Mouse (Mus musculus): Measurements from ENCODE around the gene Rara. TPM values are rescaled to one million over a fixed set of nuclear protein-coding genes. Genes with fewer than 3 reads are reported as not detected.
A peak's percentile ranks its signal among the peaks of the same experiment; 100 is the strongest.
"Not testable (repeated sequence)": the region's sequence is repeated elsewhere in the genome, so short reads cannot be mapped to it uniquely, and the experiment has no call there.

The Rara gene
- polyA plus RNA-seq, 1 experiment from 2014 or later: 22.4 TPM

DNA sequence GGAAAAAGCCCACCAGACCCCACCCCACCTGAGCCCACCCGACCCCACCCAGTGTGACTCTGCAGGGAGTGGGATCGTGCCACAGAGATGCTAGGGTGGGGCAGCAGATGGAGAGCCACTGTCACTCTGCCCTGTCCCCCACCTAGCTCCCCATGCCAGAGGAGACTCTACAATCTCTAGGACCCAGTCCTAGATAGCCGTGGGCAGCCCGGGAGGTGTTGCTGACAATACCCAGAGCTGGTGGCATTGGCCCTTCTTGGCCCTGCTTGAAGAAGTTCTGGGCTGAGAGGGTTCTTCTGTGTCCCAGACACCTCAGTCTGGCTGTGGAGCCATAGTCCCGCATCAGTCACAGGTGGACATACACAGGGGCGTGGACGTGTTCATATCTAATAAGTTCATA lies 57.9 kb downstream of the Rara start:
- no peak overlapping the region for H3K4me3 ChIP-seq (ENCODE audit: low read depth, low read length)
- no peak overlapping the region for H3K9ac ChIP-seq (ENCODE audit: low read depth, low read length)
- H3K4me1 ChIP-seq (replicated peaks; ENCODE audit: control insufficient read depth, insufficient read depth, low read length): no peaks in the 10 kb centered on the region
- 87% methylated on average over 7 of the region's 7 CpGs for WGBS
- H3K27me3 ChIP-seq (replicated peaks; ENCODE audit: control insufficient read depth, insufficient read depth, low read length): peaks cover 8% of the 10 kb centered on the region
- H3K27ac ChIP-seq (ENCODE audit: low read depth, low read length): no peak overlapping the region; the same call in 1 of the 2 replicates
- H3K36me3 ChIP-seq (ENCODE audit: control insufficient read depth, insufficient read depth): peaks cover 4% of the 10 kb centered on the region; the same call in 1 of the 2 replicates
- no peaks in the 10 kb centered on the region for H3K9me3 ChIP-seq (ENCODE audit: control insufficient read depth)
- H3K4me2 ChIP-seq (replicated peaks; ENCODE audit: low read depth): no peak overlapping the region
- ATAC-seq: no peak
- TF ChIP-seq CTCF (IDR thresholded peaks at IDR 0.05; ENCODE audit: low read depth): no peak

DNA sequence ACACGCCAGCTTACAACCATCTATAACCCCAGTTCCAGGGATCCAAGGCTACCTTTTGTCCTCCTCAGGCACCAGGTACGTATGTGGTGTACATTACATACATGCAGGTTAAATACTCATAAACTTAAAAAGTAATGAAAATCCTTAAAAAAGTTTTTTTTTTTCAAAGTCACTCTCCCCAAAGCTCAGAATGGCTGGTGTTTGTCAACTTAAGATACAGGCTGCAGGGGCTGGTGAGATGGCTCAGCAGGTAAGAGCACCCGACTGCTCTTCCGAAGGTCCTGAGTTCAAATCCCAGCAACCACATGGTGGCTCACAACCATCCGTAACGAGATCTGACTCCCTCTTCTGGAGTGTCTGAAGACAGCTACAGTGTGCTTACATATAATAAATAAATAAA lies 60.6 kb downstream of the Rara start:
- H3K36me3 ChIP-seq (ENCODE audit: control insufficient read depth, insufficient read depth): peaks cover 17% of the 10 kb centered on the region; the same call in 1 of the 2 replicates
- H3K27ac ChIP-seq (ENCODE audit: low read depth, low read length); H3K4me2 ChIP-seq (replicated peaks; ENCODE audit: low read depth); H3K9me3 ChIP-seq (ENCODE audit: control insufficient read depth); H3K4me3 ChIP-seq (ENCODE audit: low read depth, low read length); ATAC-seq; H3K27me3 ChIP-seq (replicated peaks; ENCODE audit: control insufficient read depth, insufficient read depth, low read length); H3K4me1 ChIP-seq (replicated peaks; ENCODE audit: control insufficient read depth, insufficient read depth, low read length); H3K9ac ChIP-seq (ENCODE audit: low read depth, low read length): not testable (repeated sequence)
- 96% methylated on average over 5 of the region's 6 CpGs for WGBS

DNA sequence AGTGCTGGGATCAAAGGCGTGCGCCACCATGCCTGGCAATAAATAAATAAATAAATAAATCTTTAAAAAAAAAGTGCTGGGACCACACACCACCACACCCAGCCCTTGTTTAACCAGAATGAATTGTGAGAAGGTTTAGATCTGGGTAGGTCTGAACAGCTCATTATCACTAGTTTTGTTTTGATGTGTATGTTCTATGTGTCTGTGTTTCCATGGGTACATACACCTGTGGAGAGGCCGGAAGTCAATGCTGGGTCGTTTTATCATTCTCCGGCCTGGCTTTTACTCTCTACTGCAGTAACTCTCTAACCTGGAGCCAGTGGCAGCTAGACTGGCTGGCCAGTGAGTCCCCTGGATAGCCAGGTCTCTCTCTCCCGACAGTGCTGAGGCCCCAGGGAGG lies 63.2 kb downstream of the Rara start:
- Histone ChIP-seq H3K27ac (ENCODE audit: low read depth, low read length) (no peak overlapping the region), H3K4me3 (ENCODE audit: low read depth, low read length) (no peak overlapping the region), H3K4me2 (replicated peaks; ENCODE audit: low read depth) (no peak overlapping the region), H3K9ac (ENCODE audit: low read depth, low read length) (no peak overlapping the region), H3K27me3 (replicated peaks; ENCODE audit: control insufficient read depth, insufficient read depth, low read length) (no peaks in the 10 kb centered on the region), H3K9me3 (ENCODE audit: control insufficient read depth) (no peaks in the 10 kb centered on the region), H3K4me1 (replicated peaks; ENCODE audit: control insufficient read depth, insufficient read depth, low read length) (no peaks in the 10 kb centered on the region), H3K36me3 (ENCODE audit: control insufficient read depth, insufficient read depth) (peaks cover 33% of the 10 kb centered on the region)
- TF ChIP-seq CTCF (IDR thresholded peaks at IDR 0.05; ENCODE audit: low read depth): no peak
- 0 out of 2 replicates have a peak, but pooled peaks have one; percentile 41 for ATAC-seq
- WGBS: 78% methylated on average over 6 of the region's 6 CpGs

DNA sequence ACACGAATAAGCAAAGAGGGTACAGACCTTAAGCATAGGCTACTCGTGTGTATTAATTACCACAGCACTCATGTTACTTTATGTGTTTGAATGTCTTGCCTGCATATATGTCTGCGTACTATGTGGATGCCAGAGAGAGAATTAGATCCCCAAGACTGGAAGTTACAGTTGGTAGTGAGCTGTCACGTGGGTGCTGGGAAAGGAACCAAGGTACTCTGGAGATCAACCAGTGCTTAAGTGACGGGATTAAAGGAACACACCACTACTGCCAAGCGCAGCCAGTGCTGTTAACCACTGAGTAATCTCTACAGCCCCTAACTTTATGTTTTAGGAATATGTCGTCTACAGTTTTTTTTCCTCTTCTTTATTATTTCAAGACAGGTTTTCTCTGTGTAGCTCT lies 68.4 kb downstream of the Rara start:
- no peaks in the 10 kb centered on the region for H3K27me3 ChIP-seq (replicated peaks; ENCODE audit: control insufficient read depth, insufficient read depth, low read length)
- no peak overlapping the region for H3K4me3 ChIP-seq (ENCODE audit: low read depth, low read length)
- no peak for ATAC-seq
- peaks cover 46% of the 10 kb centered on the region for H3K36me3 ChIP-seq (ENCODE audit: control insufficient read depth, insufficient read depth)
- H3K4me1 ChIP-seq (replicated peaks; ENCODE audit: control insufficient read depth, insufficient read depth, low read length): no peaks in the 10 kb centered on the region
- no peak overlapping the region for H3K9ac ChIP-seq (ENCODE audit: low read depth, low read length)
- no peaks in the 10 kb centered on the region for H3K9me3 ChIP-seq (ENCODE audit: control insufficient read depth)
- no peak overlapping the region for H3K4me2 ChIP-seq (replicated peaks; ENCODE audit: low read depth)
- H3K27ac ChIP-seq (ENCODE audit: low read depth, low read length): no peak overlapping the region
- WGBS: 95% methylated on average over 7 of the region's 7 CpGs
- TF ChIP-seq CTCF (IDR thresholded peaks at IDR 0.05; ENCODE audit: low read depth): no peak

GRCm38 (mm10) chr11:98997659-98998058 lies 70.0 kb downstream of the Rara start:
- H3K27ac ChIP-seq (ENCODE audit: low read depth, low read length): no peak overlapping the region
- 75% methylated on average over 4 of the region's 4 CpGs for WGBS
- H3K4me3 ChIP-seq (ENCODE audit: low read depth, low read length): no peak overlapping the region
- no peak overlapping the region for H3K4me2 ChIP-seq (replicated peaks; ENCODE audit: low read depth)
- no peak overlapping the region for H3K9ac ChIP-seq (ENCODE audit: low read depth, low read length)
- H3K36me3 ChIP-seq (ENCODE audit: control insufficient read depth, insufficient read depth): peaks cover 55% of the 10 kb centered on the region
- H3K4me1 ChIP-seq (replicated peaks; ENCODE audit: control insufficient read depth, insufficient read depth, low read length): no peaks in the 10 kb centered on the region
- TF ChIP-seq CTCF (IDR thresholded peaks at IDR 0.05; ENCODE audit: low read depth): no peak
- H3K27me3 ChIP-seq (replicated peaks; ENCODE audit: control insufficient read depth, insufficient read depth, low read length): no peaks in the 10 kb centered on the region
- no peak for ATAC-seq
- no peaks in the 10 kb centered on the region for H3K9me3 ChIP-seq (ENCODE audit: control insufficient read depth)

GRCm38 (mm10) chr11:98998776-98999175 lies 71.2 kb downstream of the Rara start:
- peaks cover 57% of the 10 kb centered on the region for H3K36me3 ChIP-seq (ENCODE audit: control insufficient read depth, insufficient read depth)
- H3K9ac ChIP-seq (ENCODE audit: low read depth, low read length): no peak overlapping the region
- H3K4me2 ChIP-seq (replicated peaks; ENCODE audit: low read depth): no peak overlapping the region
- ATAC-seq: no peak
- H3K4me1 ChIP-seq (replicated peaks; ENCODE audit: control insufficient read depth, insufficient read depth, low read length): no peaks in the 10 kb centered on the region
- H3K27me3 ChIP-seq (replicated peaks; ENCODE audit: control insufficient read depth, insufficient read depth, low read length): no peaks in the 10 kb centered on the region
- no peaks in the 10 kb centered on the region for H3K9me3 ChIP-seq (ENCODE audit: control insufficient read depth)
- no peak overlapping the region for H3K4me3 ChIP-seq (ENCODE audit: low read depth, low read length)
- peak; percentile 55 for TF ChIP-seq CTCF (IDR thresholded peaks at IDR 0.05; ENCODE audit: low read depth)
- H3K27ac ChIP-seq (ENCODE audit: low read depth, low read length): no peak overlapping the region

DNA sequence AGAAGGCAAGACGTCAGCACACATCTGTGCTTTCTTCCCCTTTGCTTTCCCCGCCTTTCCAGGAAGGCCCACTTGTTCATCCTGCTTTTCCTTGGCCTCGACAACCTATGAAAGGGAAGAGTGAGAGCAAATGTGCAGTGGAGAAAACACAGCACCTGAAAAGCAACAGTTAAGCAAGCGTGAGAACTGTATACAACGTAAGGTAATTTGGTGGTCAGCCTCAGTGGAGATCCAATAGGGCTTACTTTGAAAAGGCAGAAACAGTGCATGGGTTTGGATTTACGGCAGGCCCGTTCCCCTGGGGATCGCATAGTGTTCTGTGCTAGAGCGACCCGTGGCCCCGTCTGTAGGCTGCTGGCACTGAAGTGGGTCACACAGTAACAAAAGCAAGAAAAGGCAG lies 71.6 kb downstream of the Rara start:
- Histone ChIP-seq H3K4me3 (ENCODE audit: low read depth, low read length) (no peak overlapping the region), H3K4me1 (replicated peaks; ENCODE audit: control insufficient read depth, insufficient read depth, low read length) (no peaks in the 10 kb centered on the region), H3K36me3 (ENCODE audit: control insufficient read depth, insufficient read depth) (peaks cover 57% of the 10 kb centered on the region), H3K27ac (ENCODE audit: low read depth, low read length) (no peak overlapping the region), H3K4me2 (replicated peaks; ENCODE audit: low read depth) (no peak overlapping the region), H3K9me3 (ENCODE audit: control insufficient read depth) (no peaks in the 10 kb centered on the region), H3K27me3 (replicated peaks; ENCODE audit: control insufficient read depth, insufficient read depth, low read length) (no peaks in the 10 kb centered on the region), H3K9ac (ENCODE audit: low read depth, low read length) (no peak overlapping the region)
- 92% methylated on average over 11 of the region's 11 CpGs for WGBS
- ATAC-seq: no peak
- TF ChIP-seq CTCF (IDR thresholded peaks at IDR 0.05; ENCODE audit: low read depth): no peak
